In genomic region chr15:3273191-3273590, GRCm38 (mm10) we compare ENCODE assay signal across 14 mouse cellular contexts. TPM values are rescaled to one million over a fixed set of nuclear protein-coding genes. Genes with fewer than 3 reads are reported as not detected.
DNase-seq lines count a peak whose midpoint lies in the region; ATAC-seq and TF ChIP-seq lines count a peak whose summit lies in the region.
"Had no signal": no experiment of that assay in that cellular context is flagged by ENCODE, and none has a peak within 500 bp of the region (broad histone marks: within the 10 kb centered on the region; RNA-seq: fewer than 3 reads in every experiment).

No protein-coding gene starts in this region.

- no peaks in the 10 kb centered on the region for H3K27me3 ChIP-seq in heart, adult 2 months (ENCODE audit: control insufficient read depth, insufficient read depth, low read length)
- H3K27me3 ChIP-seq in heart, embryonic 11.5 days (ENCODE audit: control insufficient read depth, insufficient read depth, low read length) = no peaks in the 10 kb centered on the region
- no peaks in the 10 kb centered on the region for H3K27me3 ChIP-seq in liver, embryonic 15.5 days
- H3K27me3 ChIP-seq: limb, embryonic 12.5 days; neural tube, embryonic 12.5 days had no signal

- no peak for TF ChIP-seq CTCF in heart, adult 2 months (IDR thresholded peaks at IDR 0.05)
- no peak for TF ChIP-seq CTCF in layer of hippocampus, adult 2 months (conservative IDR thresholded peaks at IDR 0.05)

- H3K9me3 ChIP-seq in heart, embryonic 11.5 days (replicated peaks; ENCODE audit: control insufficient read depth, low read length) = no peaks in the 10 kb centered on the region
- H3K9me3 ChIP-seq in liver, embryonic 15.5 days (replicated peaks) = no peaks in the 10 kb centered on the region
- H3K9me3 ChIP-seq: limb, embryonic 12.5 days; neural tube, embryonic 12.5 days had no signal

- no peak overlapping the region for H3K4me2 ChIP-seq in heart, embryonic 11.5 days
- H3K4me2 ChIP-seq in liver, embryonic 15.5 days = peak overlapping the region; percentile 45
- H3K4me2 ChIP-seq: limb, embryonic 12.5 days had no signal

- DNase-seq in heart, adult 2 months = no peak
- DNase-seq in layer of hippocampus, adult 2 months (ENCODE audit: low spot score in 2 of 2) = no peak
- DNase-seq in layer of hippocampus, adult 18-20 months (ENCODE audit: low spot score in 2 of 2) = no peak
- no peak for DNase-seq in right cerebral cortex, postnatal 14 days
- no peak for DNase-seq in urinary bladder, postnatal 36 days (ENCODE audit: low spot score in 2 of 2)
- DNase-seq: B cell, adult 2 months had no signal

- peaks cover 38% of the 10 kb centered on the region for H3K36me3 ChIP-seq in heart, adult 2 months (ENCODE audit: control insufficient read depth, insufficient read depth, low read length)
- H3K36me3 ChIP-seq in heart, embryonic 11.5 days (ENCODE audit: control insufficient read depth, insufficient read depth, low read length) = no peaks in the 10 kb centered on the region
- peaks cover 3% of the 10 kb centered on the region; the same call in 1 of the 2 replicates for H3K36me3 ChIP-seq in liver, embryonic 15.5 days (replicated peaks)
- H3K36me3 ChIP-seq: neural tube, embryonic 12.5 days had no signal

- ATAC-seq in heart, embryonic 11.5 days (replicated peaks; ENCODE audit: insufficient number of reproducible peaks, low FRiP score, low TSS enrichment) = no peak
- ATAC-seq in liver, embryonic 15.5 days (ENCODE audit: insufficient read depth) = no peak
- ATAC-seq: inflammation-experienced regulatory T-cells, adult 6 months had no signal

- 67% methylated on average over 1 of the region's 1 CpGs for WGBS in heart, adult 2 months
- WGBS in heart, embryonic 11.5 days (ENCODE audit: insufficient replicate concordance) = 52% methylated on average over 1 of the region's 1 CpGs
- WGBS in liver, embryonic 15.5 days (ENCODE audit: insufficient replicate concordance) = 44% methylated on average over 1 of the region's 1 CpGs

- intact Hi-C loops in heart, adult 2 months (cut with DNase I) = no loop called here

- H3K27ac ChIP-seq in heart, adult 2 months = peak overlapping the region; percentile 19; the same call in 1 of the 2 replicates
- H3K27ac ChIP-seq in heart, embryonic 11.5 days (ENCODE audit: low read depth, low read length) = no peak overlapping the region
- peak overlapping the region; percentile 52; the same call in 1 of the 2 replicates for H3K27ac ChIP-seq in layer of hippocampus, adult 2 months
- peak overlapping the region; percentile 36 for H3K27ac ChIP-seq in brown adipose tissue, adult 24 weeks (replicated peaks; ENCODE audit: low read depth, low read length)
- no peak overlapping the region; the same call in 1 of the 2 replicates for H3K27ac ChIP-seq in liver, embryonic 15.5 days (replicated peaks)
- H3K27ac ChIP-seq: limb, embryonic 12.5 days; neural tube, embryonic 12.5 days had no signal

- TF ChIP-seq EP300 in heart, adult 2 months (IDR thresholded peaks at IDR 0.05; ENCODE audit: insufficient read depth, low read depth, low read length) = no peak

- H3K79me2 ChIP-seq in heart, adult 2 months (replicated peaks; ENCODE audit: control insufficient read depth, insufficient read depth, low read length) = peaks cover 1% of the 10 kb centered on the region; the same call in 1 of the 2 replicates

- no peak for TF ChIP-seq POLR2A in heart, adult 2 months (IDR thresholded peaks at IDR 0.05; ENCODE audit: insufficient read depth, low read depth, low read length)

- peaks cover 12% of the 10 kb centered on the region for H3K4me1 ChIP-seq in heart, adult 2 months (ENCODE audit: control insufficient read depth, insufficient read depth, low read length)
- H3K4me1 ChIP-seq in heart, embryonic 11.5 days (ENCODE audit: control insufficient read depth, insufficient read depth, low read length) = peaks cover 2% of the 10 kb centered on the region; the same call in 1 of the 2 replicates
- peaks cover 15% of the 10 kb centered on the region for H3K4me1 ChIP-seq in brown adipose tissue, adult 24 weeks (ENCODE audit: control insufficient read depth, insufficient read depth, insufficient read length, low read length)
- peaks cover 13% of the 10 kb centered on the region for H3K4me1 ChIP-seq in liver, embryonic 15.5 days (replicated peaks)

- H3K4me3 ChIP-seq in heart, adult 2 months = peak overlapping the region; percentile 62
- no peak overlapping the region for H3K4me3 ChIP-seq in heart, embryonic 11.5 days (ENCODE audit: low read depth, low read length)
- peak overlapping the region; percentile 52 for H3K4me3 ChIP-seq in layer of hippocampus, adult 2 months
- peak overlapping the region; percentile 58 for H3K4me3 ChIP-seq in brown adipose tissue, adult 24 weeks (ENCODE audit: insufficient read depth, low read depth, low read length)
- H3K4me3 ChIP-seq in liver, embryonic 15.5 days (replicated peaks) = peak overlapping the region; percentile 54
- H3K4me3 ChIP-seq: limb, embryonic 12.5 days; neural tube, embryonic 12.5 days had no signal

- H3K9ac ChIP-seq in heart, adult 2 months (ENCODE audit: low read depth, low read length) = no peak overlapping the region
- H3K9ac ChIP-seq in heart, embryonic 11.5 days (ENCODE audit: low read depth, low read length) = no peak overlapping the region
- peak overlapping the region; percentile 39 for H3K9ac ChIP-seq in liver, embryonic 15.5 days
- H3K9ac ChIP-seq: limb, embryonic 12.5 days; neural tube, embryonic 12.5 days had no signal

RNA-seq across cellular contexts. Expression of gene Selenop, which starts 4.8 kb away (rescaled TPM):
- 100 to 1,000 TPM; 319 to 351 TPM for total RNA-seq in heart, adult 2 months (2021)
- 166 and 233 TPM in 2 replicates for polyA plus RNA-seq in heart, adult 2 months (2012; rRNA removed)
- polyA plus RNA-seq in heart, embryonic 11.5 days (2014; fragmentation: Nextera tagmentation; extraction: Ambion mirVana) = 77.8 and 83.7 TPM in 2 replicates
- 100 to 1,000 TPM; 292 to 295 TPM for total RNA-seq in layer of hippocampus, adult 2 months (2021)
- 100 to 1,000 TPM; 302 to 350 TPM for total RNA-seq in layer of hippocampus, adult 18-20 months (2021)
- 768 and 1,045 TPM in 2 replicates for polyA plus RNA-seq in brown adipose tissue, adult 24 weeks (2012; ENCODE audit: insufficient read depth, insufficient read length, missing spikeins)
- 703 and 863 TPM in 2 replicates for polyA plus RNA-seq in liver, embryonic 15.5 days (2015; fragmentation: Nextera tagmentation; extraction: Ambion mirVana)

RNA-seq across cellular contexts. Expression of gene Ccdc152, which starts 30.1 kb away (rescaled TPM):
- not detected for total RNA-seq in heart, adult 2 months (2021)
- polyA plus RNA-seq in heart, adult 2 months (2012; rRNA removed) = 0.39 and 0.73 TPM in 2 replicates
- 0.18 and 0.27 TPM in 2 replicates for polyA plus RNA-seq in heart, embryonic 11.5 days (2014; fragmentation: Nextera tagmentation; extraction: Ambion mirVana)
- not detected for total RNA-seq in layer of hippocampus, adult 2 months (2021)
- not detected for total RNA-seq in layer of hippocampus, adult 18-20 months (2021)
- polyA plus RNA-seq in brown adipose tissue, adult 24 weeks (2012; ENCODE audit: insufficient read depth, insufficient read length, missing spikeins) = 7.4 TPM in 1 of 2 replicates, not detected in the other
- 0.78 and 1.1 TPM in 2 replicates for polyA plus RNA-seq in liver, embryonic 15.5 days (2015; fragmentation: Nextera tagmentation; extraction: Ambion mirVana)
- total RNA-seq: gastrocnemius, adult 18-20 months; layer of hippocampus, postnatal 14 days had no signal

Comparison
In these comparisons a context has a peak if more than half of its experiments do, and no peak if none do; other contexts are left out.
1. H3K27ac ChIP-seq: peak in heart, adult 2 months (single experiment), layer of hippocampus, adult 2 months (single experiment) and brown adipose tissue, adult 24 weeks (single experiment); none in heart, embryonic 11.5 days (single experiment) and liver, embryonic 15.5 days (single experiment).